ENCODE assay signal across 23 mouse cellular contexts in genomic region chr4:72329026-72329390, GRCm38 (mm10).
"Had no signal": no experiment of that assay in that cellular context is flagged by ENCODE, and none has a peak within 500 bp of the region (broad histone marks: within the 10 kb centered on the region; RNA-seq: fewer than 3 reads in every experiment).

No protein-coding gene starts in this region.

- H3K9ac ChIP-seq: heart, embryonic 12.5 days; hindbrain, embryonic 12.5 days; hindbrain, embryonic 14.5 days; intestine, embryonic 15.5 days; limb, embryonic 12.5 days; liver, embryonic 12.5 days; liver, embryonic 14.5 days had no signal

- H3K9me3 ChIP-seq: heart, embryonic 10.5 days; hindbrain, embryonic 10.5 days; intestine, embryonic 15.5 days; limb, embryonic 10.5 days; limb, embryonic 12.5 days; liver, embryonic 12.5 days had no signal

- H3K4me3 ChIP-seq: heart, embryonic 10.5 days; heart, embryonic 12.5 days; hindbrain, embryonic 10.5 days; hindbrain, embryonic 12.5 days; intestine, embryonic 15.5 days; limb, embryonic 10.5 days; limb, embryonic 12.5 days; liver, embryonic 12.5 days had no signal

- H3K27me3 ChIP-seq: heart, embryonic 12.5 days; hindbrain, embryonic 12.5 days; intestine, embryonic 15.5 days; limb, embryonic 12.5 days; liver, embryonic 12.5 days had no signal

- H3K36me3 ChIP-seq: heart, embryonic 10.5 days; heart, embryonic 12.5 days; hindbrain, embryonic 10.5 days; hindbrain, embryonic 12.5 days; intestine, embryonic 15.5 days; limb, embryonic 10.5 days; limb, embryonic 12.5 days; liver, embryonic 12.5 days had no signal

- H3K27ac ChIP-seq: heart, embryonic 10.5 days; hindbrain, embryonic 10.5 days; hindbrain, embryonic 12.5 days; hindbrain, embryonic 14.5 days; intestine, embryonic 15.5 days; limb, embryonic 10.5 days; limb, embryonic 12.5 days; liver, embryonic 12.5 days; liver, embryonic 14.5 days had no signal

- H3K4me2 ChIP-seq: heart, embryonic 12.5 days; hindbrain, embryonic 12.5 days; hindbrain, embryonic 14.5 days; intestine, embryonic 15.5 days; limb, embryonic 12.5 days; liver, embryonic 12.5 days had no signal

- ATAC-seq: inflammation-experienced regulatory T-cells, adult 6 months; intestine, embryonic 15.5 days; intestine, postnatal 0 days; liver, embryonic 12.5 days had no signal

- H3K4me1 ChIP-seq: heart, embryonic 10.5 days; heart, embryonic 12.5 days; hindbrain, embryonic 10.5 days; hindbrain, embryonic 12.5 days; intestine, embryonic 15.5 days; limb, embryonic 10.5 days; limb, embryonic 12.5 days; liver, embryonic 12.5 days had no signal

- DNase-seq: gastrocnemius, postnatal 14 days; gastrocnemius, postnatal 36 days; heart, adult 11 months; heart, postnatal 10 days; heart, postnatal 4 days; kidney, adult 18-20 months; kidney, adult 8-10 months; kidney, postnatal 10 days; kidney, postnatal 25 days; layer of hippocampus, adult 9-11 months; layer of hippocampus, postnatal 36 days had no signal
